Mouse (Mus musculus): ENCODE data around the gene Pard3.

DNA sequence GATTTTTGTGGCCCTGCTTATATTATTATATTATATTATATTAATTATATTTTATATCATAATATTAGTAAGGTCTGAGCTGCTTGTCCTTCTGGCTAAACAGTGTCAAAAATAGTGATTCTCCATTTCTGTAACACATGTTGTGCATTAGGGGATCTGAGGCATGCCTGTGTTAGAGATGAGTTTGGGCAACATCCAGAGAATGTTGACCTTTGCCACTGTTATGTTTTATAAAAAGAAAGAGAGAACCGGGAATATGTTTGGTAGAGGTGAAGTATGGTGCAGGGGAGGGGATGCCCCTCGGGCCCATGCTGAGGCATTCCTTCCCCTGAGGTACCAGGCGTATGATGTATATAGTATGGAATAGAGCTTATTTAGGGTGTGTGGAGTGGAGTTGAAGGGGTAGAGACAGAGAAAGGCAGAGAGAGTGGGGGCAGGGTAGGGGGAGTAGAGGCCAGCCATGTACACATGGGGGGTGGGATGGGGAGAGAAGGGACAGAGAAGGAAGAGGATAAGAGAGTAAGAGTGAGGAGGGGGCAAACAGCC, 95.8 kb downstream of the Pard3 start:
- no peak for TF ChIP-seq CTCF (IDR thresholded peaks at IDR 0.05; ENCODE audit: borderline replicate concordance, insufficient read depth, low read depth, low read length)
- no peak for TF ChIP-seq POLR2A (IDR thresholded peaks at IDR 0.05; ENCODE audit: borderline replicate concordance, insufficient read depth, low read length)

Measured in cerebellum, adult 2 months (tissue).